Mouse (Mus musculus) layer of hippocampus, adult 9-11 months (tissue): ENCODE measurements around the gene Mcoln2.

Source experiments
- DNase-seq: peaks from one replicate; pipeline ENCODE4 v3.0.0; 2022

Gene Mcoln2

DNA sequence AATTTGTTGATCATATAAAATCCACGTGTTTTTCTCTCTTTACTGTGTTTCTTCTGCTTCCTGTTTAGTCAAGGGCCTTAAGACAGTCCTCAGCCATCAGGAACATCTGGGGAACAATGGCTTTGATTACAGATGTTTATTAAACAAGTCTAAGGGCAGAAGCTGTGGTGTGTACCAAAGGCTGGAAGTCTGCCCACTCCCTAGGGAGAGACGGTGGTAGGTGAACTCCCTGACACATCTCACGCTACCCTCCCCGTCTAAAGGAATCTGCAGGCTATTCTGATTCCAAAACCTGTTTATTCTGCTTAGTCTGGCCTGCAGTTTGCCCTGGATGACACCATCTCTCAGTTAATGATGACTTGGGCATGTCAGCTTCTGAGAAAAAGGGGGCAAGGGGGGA is 84.1 kb downstream of the Mcoln2 start:
- DNase-seq: no peak

- no peak for DNase-seq
These were observed 84.9 kb downstream of the Mcoln2 start for GRCm38 (mm10) chr3:146234530-146234929.

DNA sequence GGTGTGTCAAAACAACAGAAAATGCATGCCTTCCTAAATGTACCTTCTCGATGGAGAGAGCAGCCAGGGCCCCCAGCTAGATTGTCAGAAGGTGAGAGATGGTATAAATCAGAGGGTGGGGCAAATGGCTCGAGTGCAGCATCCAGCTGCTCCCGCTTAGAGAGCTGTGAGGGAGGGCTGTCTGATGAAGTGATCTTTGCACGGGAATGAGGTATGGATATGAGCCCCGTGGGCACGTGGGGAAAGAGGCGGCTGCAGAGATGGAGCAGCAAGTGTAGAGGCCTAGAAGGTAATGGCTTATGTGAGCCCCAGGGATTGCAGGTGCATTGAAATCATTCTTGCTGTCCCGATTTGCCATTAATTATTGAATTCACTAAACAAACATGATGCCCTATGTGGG is 86.6 kb downstream of the Mcoln2 start:
- no peak for DNase-seq

GRCm38 (mm10) chr3:146237676-146238075 is 88.0 kb downstream of the Mcoln2 start:
- DNase-seq: no peak

GRCm38 (mm10) chr3:146244630-146245029 is 95.0 kb downstream of the Mcoln2 start:
- DNase-seq: no peak
